Mouse (Mus musculus) spleen, adult 2 months (tissue): ENCODE results near the gene Notch2. TPM values are rescaled to one million over a fixed set of nuclear protein-coding genes. Genes with fewer than 3 reads are reported as not detected.

Experiments used
- DNase-seq, 2 experiments: peaks; one replicate each; pipeline versions ENCODE4 v3.0.0 to v3.0.0-alpha.2; 2012 to 2021; ENCODE audit warnings: low spot score in 2 of 2, low read depth in 1 of 2
- H3K27ac ChIP-seq: fragments of 200-500 bp; 2 replicates; pipeline ENCODE4 v1.5.1; 2012; ENCODE audit warnings: low read length, inconsistent platforms; ENCODE audit not compliant: insufficient read depth
- H3K27me3 ChIP-seq: fragments of 200-500 bp; 2 replicates; pipeline ENCODE4 v1.6.1; 2012; ENCODE audit warnings: mild to moderate bottlenecking, moderate library complexity, low read length, inconsistent platforms; ENCODE audit not compliant: control insufficient read depth, insufficient read depth
- H3K36me3 ChIP-seq: fragments of 200-500 bp; 2 replicates; pipeline ENCODE4 v1.6.1; 2012; ENCODE audit warnings: mild to moderate bottlenecking, low read length, inconsistent platforms; ENCODE audit not compliant: control insufficient read depth, insufficient read depth
- H3K4me1 ChIP-seq: fragments of 200-500 bp; 2 replicates; pipeline ENCODE4 v1.6.1; 2011; ENCODE audit warnings: inconsistent platforms; ENCODE audit not compliant: control insufficient read depth, insufficient read depth, insufficient read length
- H3K4me3 ChIP-seq: fragments of 200-500 bp; 2 replicates; pipeline ENCODE4 v1.5.1; 2011; ENCODE audit warnings: mild to moderate bottlenecking, inconsistent platforms; ENCODE audit not compliant: insufficient read depth, insufficient read length; ENCODE audit errors: extremely low read depth
- CTCF ChIP-seq: fragments of 200-500 bp; IDR thresholded peaks from 2 replicates; pipeline ENCODE4 v1.5.1; 2011; ENCODE audit warnings: mild to moderate bottlenecking, inconsistent platforms; ENCODE audit not compliant: insufficient read depth, insufficient read length, insufficient replicate concordance; ENCODE audit errors: extremely low read depth
- POLR2A ChIP-seq: fragments of 200-500 bp; IDR thresholded peaks from 2 replicates; pipeline ENCODE4 v1.6.1; 2011; ENCODE audit warnings: low read depth, low read length, inconsistent platforms
- WGBS: fragments of 180-500 bp; shearing (Covaris S2); methylation state at CpG from one replicate; pipeline ENCODE4 v1.1.7; 2018; 5-methylcytosine and 5-hydroxymethylcytosine counted together
- polyA plus RNA-seq: library from polyadenylated mRNA; depleted of rRNA; stranded (reverse); fragments of >200 nt; gene quantifications from 2 replicates; pipeline ENCODE4 v1.2.3, GENCODE M21; 2012

Gene Notch2
- polyA plus RNA-seq, 1 experiment = 45.7 TPM

- Histone ChIP-seq H3K36me3 (peaks cover 8% of the 10 kb centered on the region; the same call in 1 of the 2 replicates), H3K4me1 (peaks cover 19% of the 10 kb centered on the region; the same call in 1 of the 2 replicates), H3K4me3 (no peak overlapping the region), H3K27ac (no peak overlapping the region; the same call in 1 of the 2 replicates), H3K27me3 (no peaks in the 10 kb centered on the region)
- TF ChIP-seq CTCF = no peak
- no peak for DNase-seq
- WGBS = 81% methylated on average over 8 of the region's 8 CpGs
Measured at GRCm38 (mm10) chr3:98065004-98065403, 51.7 kb downstream of the Notch2 start.

GRCm38 (mm10) chr3:98066434-98066833, 53.1 kb downstream of the Notch2 start:
- TF ChIP-seq CTCF (no peak), POLR2A (no peak)
- DNase-seq = no peak
- H3K4me1 ChIP-seq = peaks cover 14% of the 10 kb centered on the region; the same call in 1 of the 2 replicates
- 40% methylated on average over 3 of the region's 3 CpGs for WGBS
- H3K36me3 ChIP-seq = peaks cover 13% of the 10 kb centered on the region
- H3K4me3 ChIP-seq = no peak overlapping the region
- H3K27me3 ChIP-seq = no peaks in the 10 kb centered on the region
- H3K27ac ChIP-seq = no peak overlapping the region

GRCm38 (mm10) chr3:98067413-98067812, 54.1 kb downstream of the Notch2 start:
- Histone ChIP-seq H3K27me3 (no peaks in the 10 kb centered on the region), H3K27ac (no peak overlapping the region), H3K4me3 (no peak overlapping the region), H3K4me1 (peaks cover 8% of the 10 kb centered on the region; the same call in 1 of the 2 replicates), H3K36me3 (peaks cover 18% of the 10 kb centered on the region)
- DNase-seq = no peak
- TF ChIP-seq POLR2A = no peak
- TF ChIP-seq CTCF = no peak
- WGBS = 83% methylated on average over 3 of the region's 3 CpGs

GRCm38 (mm10) chr3:98067852-98068491, 54.6 kb downstream of the Notch2 start:
- Histone ChIP-seq H3K36me3 (peaks cover 23% of the 10 kb centered on the region), H3K27me3 (no peaks in the 10 kb centered on the region), H3K27ac (no peak overlapping the region), H3K4me1 (peaks cover 5% of the 10 kb centered on the region; the same call in 1 of the 2 replicates), H3K4me3 (no peak overlapping the region)
- TF ChIP-seq POLR2A (no peak), CTCF (no peak)
- WGBS = 78% methylated on average over 12 of the region's 12 CpGs
- no peak for DNase-seq

- no peaks in the 10 kb centered on the region for H3K27me3 ChIP-seq
- no peak for DNase-seq
- H3K27ac ChIP-seq = no peak overlapping the region
- peaks cover 25% of the 10 kb centered on the region for H3K36me3 ChIP-seq
- whole genome bisulfite sequencing = 80% methylated on average over 7 of the region's 7 CpGs
- TF ChIP-seq POLR2A (no peak), CTCF (no peak)
- H3K4me3 ChIP-seq = no peak overlapping the region
- peaks cover 2% of the 10 kb centered on the region; the same call in 1 of the 2 replicates for H3K4me1 ChIP-seq
Measured at GRCm38 (mm10) chr3:98069161-98069560, 55.8 kb downstream of the Notch2 start.

GRCm38 (mm10) chr3:98069856-98070255, 56.5 kb downstream of the Notch2 start:
- H3K4me3 ChIP-seq = no peak overlapping the region
- TF ChIP-seq CTCF (no peak), POLR2A (no peak)
- no peak overlapping the region for H3K27ac ChIP-seq
- H3K36me3 ChIP-seq = peaks cover 23% of the 10 kb centered on the region
- no peaks in the 10 kb centered on the region for H3K27me3 ChIP-seq
- no peaks in the 10 kb centered on the region; the same call in 1 of the 2 replicates for H3K4me1 ChIP-seq
- WGBS = 84% methylated on average over 3 of the region's 3 CpGs
- no peak for DNase-seq

- TF ChIP-seq POLR2A = no peak
- TF ChIP-seq CTCF = no peak
- 96% methylated on average over 8 of the region's 8 CpGs for WGBS
- Histone ChIP-seq H3K36me3 (peaks cover 28% of the 10 kb centered on the region), H3K4me1 (no peaks in the 10 kb centered on the region), H3K4me3 (no peak overlapping the region), H3K27me3 (no peaks in the 10 kb centered on the region), H3K27ac (no peak overlapping the region)
- DNase-seq = no peak
Measured at GRCm38 (mm10) chr3:98072570-98072969, 59.2 kb downstream of the Notch2 start.
